Mouse (Mus musculus): ENCODE measurements at regions not wholly inside any gene's neighbourhood (a gene's known extent, or its start where the extent isn't known, plus 50 kb on each side); places are given as distances from the start of the nearest gene placed in this dataset.

DNA sequence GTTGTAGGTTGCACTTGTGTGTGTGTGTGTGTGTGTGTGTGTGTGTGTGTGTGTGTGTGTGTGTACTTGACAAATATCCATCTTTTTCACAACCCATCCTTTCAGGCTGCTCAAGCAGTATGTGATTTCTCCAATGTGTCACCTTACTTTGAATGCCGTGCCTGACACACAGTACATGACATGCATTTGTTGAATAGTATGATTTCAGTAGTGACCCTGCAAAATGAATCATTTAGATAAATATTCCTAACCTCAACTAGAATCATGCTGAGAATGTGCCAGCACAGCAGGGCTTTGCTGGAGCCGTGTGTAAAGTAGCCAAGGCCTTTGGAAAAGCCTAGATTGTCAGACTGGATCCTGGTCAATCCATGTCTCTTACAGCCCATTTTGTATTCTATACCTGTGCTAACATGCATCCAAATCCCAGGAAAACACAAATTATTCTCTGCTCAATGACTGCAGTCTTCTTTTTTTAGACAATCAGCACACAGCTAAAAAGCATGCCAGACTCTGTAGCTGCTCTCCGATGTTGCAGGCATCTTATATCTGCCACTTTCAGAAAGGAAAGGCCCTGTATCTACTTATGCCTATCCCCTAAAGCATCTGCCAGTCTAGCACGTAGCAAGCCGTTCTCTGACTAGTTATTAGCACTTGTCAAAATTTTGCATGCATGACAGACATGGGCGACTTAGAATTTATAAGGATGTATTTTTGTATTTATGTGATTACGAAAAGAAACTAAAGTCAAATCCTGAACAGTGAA, 60.0 kb upstream of the Gpr141 start:
- no peaks in the 10 kb centered on the region for H3K36me3 ChIP-seq (replicated peaks; ENCODE audit: control insufficient read depth, insufficient read depth, low read depth)
- no peaks in the 10 kb centered on the region for H3K9me3 ChIP-seq (ENCODE audit: control insufficient read depth, low read length)
- peaks cover 0 to 2% of the 10 kb centered on the region in 2 experiments; a peak in 1 of 4 replicates for H3K4me1 ChIP-seq (replicated peaks; ENCODE audit: control insufficient read depth in 2 of 2, insufficient read depth in 2 of 2, low read length in 1 of 2)
- no peak overlapping the region for H3K4me3 ChIP-seq (ENCODE audit: insufficient read depth in 1 of 2, low read depth in 2 of 2, low read length in 2 of 2)
- WGBS (ENCODE audit: insufficient replicate concordance) = 62% methylated on average over 7 of the region's 7 CpGs
- no peaks in the 10 kb centered on the region for H3K27me3 ChIP-seq (ENCODE audit: control insufficient read depth, insufficient read depth, low read length)
- ATAC-seq (ENCODE audit: insufficient read depth) = no peak
- TF ChIP-seq CTCF (IDR thresholded peaks at IDR 0.05; ENCODE audit: low read depth) = no peak
- no peak for TF ChIP-seq EP300 (IDR thresholded peaks at IDR 0.05; ENCODE audit: low read depth)
- no peak overlapping the region for H3K4me2 ChIP-seq (ENCODE audit: low read depth)
- H3K27ac ChIP-seq = no peak overlapping the region
- no peak for DNase-seq (ENCODE audit: low read depth in 3 of 3, low spot score in 3 of 3)
- H3K9ac ChIP-seq (replicated peaks) = no peak overlapping the region

DNA sequence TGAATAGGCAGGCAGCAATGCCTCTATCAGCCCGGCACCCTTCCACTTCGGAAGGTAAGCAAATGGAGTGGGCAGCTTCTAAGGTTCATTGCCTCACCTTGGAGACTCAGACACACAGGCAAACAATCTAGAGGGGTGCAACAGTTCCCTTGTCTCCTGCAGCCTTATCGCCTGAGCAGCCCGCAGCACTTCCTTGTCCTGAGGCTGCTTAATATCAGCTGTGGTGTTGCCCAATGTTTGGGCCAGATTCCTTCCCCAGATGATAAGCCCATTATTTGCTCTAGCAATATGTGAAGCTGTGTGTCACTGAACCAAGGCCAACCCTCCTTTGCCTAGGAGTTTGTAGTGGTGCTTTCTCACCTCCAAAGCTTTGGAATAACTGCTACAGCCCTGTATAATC, 58.8 kb upstream of the Gpr141 start:
- ATAC-seq (ENCODE audit: insufficient read depth) (no peak), DNase-seq (ENCODE audit: low read depth in 3 of 3, low spot score in 3 of 3) (no peak)
- H3K4me1 ChIP-seq (replicated peaks; ENCODE audit: control insufficient read depth in 2 of 2, insufficient read depth in 2 of 2, low read length in 1 of 2) = peaks cover 0 to 2% of the 10 kb centered on the region in 2 experiments; a peak in 1 of 4 replicates
- H3K4me3 ChIP-seq (ENCODE audit: insufficient read depth in 1 of 2, low read depth in 2 of 2, low read length in 2 of 2) = no peak overlapping the region
- no peak overlapping the region for H3K9ac ChIP-seq (replicated peaks)
- no peak overlapping the region for H3K27ac ChIP-seq
- H3K9me3 ChIP-seq (ENCODE audit: control insufficient read depth, low read length) = no peaks in the 10 kb centered on the region
- H3K36me3 ChIP-seq (replicated peaks; ENCODE audit: control insufficient read depth, insufficient read depth, low read depth) = no peaks in the 10 kb centered on the region
- TF ChIP-seq CTCF (IDR thresholded peaks at IDR 0.05; ENCODE audit: low read depth) (no peak), EP300 (IDR thresholded peaks at IDR 0.05; ENCODE audit: low read depth) (no peak)
- no peaks in the 10 kb centered on the region for H3K27me3 ChIP-seq (ENCODE audit: control insufficient read depth, insufficient read depth, low read length)
- 12% methylated on average over 4 of the region's 4 CpGs for WGBS (ENCODE audit: insufficient replicate concordance)
- H3K4me2 ChIP-seq (ENCODE audit: low read depth) = no peak overlapping the region

DNA sequence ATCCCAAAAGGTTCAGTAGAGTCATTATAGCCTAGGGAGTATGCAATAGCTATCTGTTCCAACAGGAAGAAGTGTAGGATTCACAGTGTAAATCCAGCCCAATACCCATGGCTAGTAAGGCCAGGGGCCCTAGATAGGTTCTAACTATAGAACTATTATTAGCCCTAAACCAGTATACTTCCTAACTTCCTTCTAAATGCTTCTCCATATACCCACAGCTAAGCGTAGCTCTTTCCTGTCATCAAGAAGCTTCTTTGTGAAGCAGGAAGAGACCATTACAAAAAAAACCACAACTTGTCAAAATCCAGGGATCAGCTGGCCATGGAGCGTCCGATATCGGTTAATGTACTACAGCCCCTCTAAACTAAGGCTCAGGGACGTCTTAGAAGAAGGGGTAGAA, 57.7 kb upstream of the Gpr141 start:
- H3K27me3 ChIP-seq (ENCODE audit: control insufficient read depth, insufficient read depth, low read length) = no peaks in the 10 kb centered on the region
- peaks cover 0 to 2% of the 10 kb centered on the region in 2 experiments; a peak in 1 of 4 replicates for H3K4me1 ChIP-seq (replicated peaks; ENCODE audit: control insufficient read depth in 2 of 2, insufficient read depth in 2 of 2, low read length in 1 of 2)
- no peak for ATAC-seq (ENCODE audit: insufficient read depth)
- TF ChIP-seq CTCF (IDR thresholded peaks at IDR 0.05; ENCODE audit: low read depth) (no peak), EP300 (IDR thresholded peaks at IDR 0.05; ENCODE audit: low read depth) (no peak)
- H3K4me2 ChIP-seq (ENCODE audit: low read depth) = no peak overlapping the region
- H3K4me3 ChIP-seq (ENCODE audit: insufficient read depth in 1 of 2, low read depth in 2 of 2, low read length in 2 of 2) = no peak overlapping the region
- no peak overlapping the region for H3K27ac ChIP-seq
- WGBS (ENCODE audit: insufficient replicate concordance) = 14% methylated on average over 5 of the region's 5 CpGs
- H3K9ac ChIP-seq (replicated peaks) = no peak overlapping the region
- DNase-seq (ENCODE audit: low read depth in 3 of 3, low spot score in 3 of 3) = no peak
- H3K36me3 ChIP-seq (replicated peaks; ENCODE audit: control insufficient read depth, insufficient read depth, low read depth) = no peaks in the 10 kb centered on the region
- no peaks in the 10 kb centered on the region for H3K9me3 ChIP-seq (ENCODE audit: control insufficient read depth, low read length)

DNA sequence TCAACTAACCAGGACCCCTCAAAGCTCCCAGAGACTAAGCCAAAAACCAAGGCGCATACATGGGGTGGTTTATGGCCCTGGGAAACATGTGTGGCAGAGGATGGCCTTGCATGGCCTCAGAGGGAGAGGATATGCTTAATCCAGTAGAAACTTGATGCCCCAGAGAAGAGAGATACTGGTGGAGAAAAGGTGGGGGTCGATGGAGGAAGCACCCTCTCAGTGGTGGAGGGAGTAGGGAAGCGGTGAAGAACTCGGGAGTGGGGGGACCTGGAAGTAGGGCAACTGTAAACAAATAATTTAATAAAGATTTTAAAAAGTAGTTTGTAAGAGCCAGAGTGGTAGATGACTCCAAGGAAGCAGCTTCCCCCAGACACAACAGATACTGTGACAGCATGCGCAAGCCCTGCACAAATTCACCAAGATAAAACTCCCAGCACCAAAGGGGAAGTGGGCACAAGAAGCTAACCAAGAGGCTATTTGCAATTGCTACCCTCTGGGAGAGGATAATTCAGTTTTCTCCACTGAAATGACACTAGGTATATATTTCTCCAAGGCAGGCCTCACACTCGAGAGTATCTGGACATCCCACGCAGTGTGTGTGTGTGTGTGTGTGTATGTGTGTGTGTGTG, 50.7 kb upstream of the Gpr141 start:
- 35% methylated on average over 7 of the region's 7 CpGs for WGBS (ENCODE audit: insufficient replicate concordance)

More for the DNA sequence above, 50.7 kb upstream of the Gpr141 start:
- no peak overlapping the region for H3K4me2 ChIP-seq (ENCODE audit: low read depth)
- H3K27ac ChIP-seq = no peak overlapping the region
- TF ChIP-seq EP300 (IDR thresholded peaks at IDR 0.05; ENCODE audit: low read depth) (no peak), CTCF (IDR thresholded peaks at IDR 0.05; ENCODE audit: low read depth) (no peak)
- H3K36me3 ChIP-seq (replicated peaks; ENCODE audit: control insufficient read depth, insufficient read depth, low read depth) = no peaks in the 10 kb centered on the region
- H3K27me3 ChIP-seq (ENCODE audit: control insufficient read depth, insufficient read depth, low read length) = no peaks in the 10 kb centered on the region
- no peak overlapping the region for H3K4me3 ChIP-seq (ENCODE audit: insufficient read depth in 1 of 2, low read depth in 2 of 2, low read length in 2 of 2)
- ATAC-seq (ENCODE audit: insufficient read depth) (no peak), DNase-seq (ENCODE audit: low read depth in 3 of 3, low spot score in 3 of 3) (no peak)
- H3K9me3 ChIP-seq (ENCODE audit: control insufficient read depth, low read length) = no peaks in the 10 kb centered on the region
- no peaks in the 10 kb centered on the region for H3K4me1 ChIP-seq (replicated peaks; ENCODE audit: control insufficient read depth in 2 of 2, insufficient read depth in 2 of 2, low read length in 1 of 2)
- H3K9ac ChIP-seq (replicated peaks) = no peak overlapping the region

Measured in liver, embryonic 14.5 days (tissue).